Mouse (Mus musculus): ENCODE results near the gene Fzd7. TPM values are rescaled to one million over a fixed set of nuclear protein-coding genes. Genes with fewer than 3 reads are reported as not detected.
A peak's percentile ranks its signal among the peaks of the same experiment; 100 is the strongest.

The Fzd7 gene
- polyA plus RNA-seq (2014; fragmentation: Nextera tagmentation; extraction: Ambion mirVana), result 15.3 and 19.7 TPM in 2 replicates

GRCm38 (mm10) chr1:59482331-59482695, at the start of gene Fzd7:
Gene Fzd7, plus strand, starts transcription at chr1:59482424.
- H3K4me2 ChIP-seq (ENCODE audit: low read depth, severe bottlenecking), result peak within 1 kb of the TSS; percentile 88
- H3K27me3 ChIP-seq (ENCODE audit: control insufficient read depth, insufficient read depth, low read length), result no peaks in the 10 kb centered on the region
- no peak for DNase-seq (ENCODE audit: low spot score)
- H3K4me3 ChIP-seq (ENCODE audit: low read depth, low read length), result peak within 1 kb of the TSS; percentile 72
- peak within 1 kb of the TSS; percentile 95 for H3K9ac ChIP-seq (ENCODE audit: low read length)
- H3K9me3 ChIP-seq (ENCODE audit: control insufficient read depth, low read length), result no peaks in the 10 kb centered on the region
- H3K27ac ChIP-seq (replicated peaks; ENCODE audit: low read depth, low read length), result peak within 1 kb of the TSS; percentile 98
- peaks cover 4% of the 10 kb centered on the region; the same call in 1 of the 2 replicates for H3K36me3 ChIP-seq (ENCODE audit: control insufficient read depth, insufficient read depth, low read length)
- peaks cover 20% of the 10 kb centered on the region for H3K4me1 ChIP-seq (ENCODE audit: control insufficient read depth, insufficient read depth, low read length)
- under 1% methylated on average over 35 of the region's 35 CpGs for WGBS
- ATAC-seq (ENCODE audit: insufficient number of reproducible peaks, low FRiP score, low TSS enrichment, low read depth), result peak; percentile 16

DNA sequence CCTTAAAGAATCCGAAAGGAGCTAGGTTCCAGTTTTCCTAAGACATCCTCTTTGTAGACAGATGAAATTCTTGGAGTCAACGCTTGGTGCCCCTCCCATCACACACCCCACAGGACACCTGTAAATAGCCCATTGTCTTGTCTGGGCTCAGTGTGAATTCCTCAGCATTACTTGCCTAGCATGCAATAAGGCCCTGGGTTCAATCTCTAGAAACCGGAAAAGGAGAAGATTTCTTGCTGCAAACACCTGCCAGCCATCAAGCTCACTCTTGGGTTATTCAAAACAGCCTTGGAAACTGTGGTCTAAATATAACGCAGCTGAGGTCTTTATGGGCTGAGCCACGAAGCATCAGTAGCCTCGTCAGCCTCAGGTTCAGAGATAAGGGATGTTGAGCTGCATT, 48.9 kb upstream of the Fzd7 start:
- Histone ChIP-seq H3K4me3 (ENCODE audit: low read depth, low read length) (no peak overlapping the region), H3K9ac (ENCODE audit: low read length) (no peak overlapping the region), H3K4me2 (ENCODE audit: low read depth, severe bottlenecking) (no peak overlapping the region), H3K9me3 (ENCODE audit: control insufficient read depth, low read length) (no peaks in the 10 kb centered on the region), H3K27ac (replicated peaks; ENCODE audit: low read depth, low read length) (no peak overlapping the region), H3K4me1 (ENCODE audit: control insufficient read depth, insufficient read depth, low read length) (peaks cover 5% of the 10 kb centered on the region; the same call in 1 of the 2 replicates), H3K27me3 (ENCODE audit: control insufficient read depth, insufficient read depth, low read length) (no peaks in the 10 kb centered on the region), H3K36me3 (ENCODE audit: control insufficient read depth, insufficient read depth, low read length) (no peaks in the 10 kb centered on the region)
- no peak for ATAC-seq (ENCODE audit: insufficient number of reproducible peaks, low FRiP score, low TSS enrichment, low read depth)
- DNase-seq (ENCODE audit: low spot score), result no peak
- 70% methylated on average over 6 of the region's 6 CpGs for WGBS

DNA sequence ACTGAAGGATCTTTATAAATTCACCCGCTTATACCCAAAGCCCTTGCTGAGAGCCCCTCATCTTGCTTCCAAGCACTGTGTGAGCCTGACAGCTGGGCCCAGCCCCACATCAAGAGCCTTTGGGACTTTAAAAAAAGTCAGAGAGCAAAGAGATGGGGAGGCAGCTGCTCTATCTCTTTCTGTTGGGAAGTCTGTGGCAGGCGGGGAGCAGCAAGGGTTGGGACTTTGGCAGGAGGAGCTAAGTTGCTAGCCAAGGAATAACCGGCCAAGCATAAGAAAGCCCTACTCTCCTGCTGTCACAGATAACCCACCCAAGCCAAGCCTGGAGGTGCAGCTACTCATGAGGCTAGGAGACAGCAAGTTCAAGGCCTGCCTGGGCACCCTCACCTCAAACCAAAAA, 48.2 kb upstream of the Fzd7 start:
- Histone ChIP-seq H3K4me2 (ENCODE audit: low read depth, severe bottlenecking) (no peak overlapping the region), H3K4me3 (ENCODE audit: low read depth, low read length) (no peak overlapping the region), H3K27me3 (ENCODE audit: control insufficient read depth, insufficient read depth, low read length) (no peaks in the 10 kb centered on the region), H3K27ac (replicated peaks; ENCODE audit: low read depth, low read length) (no peak overlapping the region), H3K9ac (ENCODE audit: low read length) (no peak overlapping the region), H3K36me3 (ENCODE audit: control insufficient read depth, insufficient read depth, low read length) (no peaks in the 10 kb centered on the region), H3K4me1 (ENCODE audit: control insufficient read depth, insufficient read depth, low read length) (peaks cover 5% of the 10 kb centered on the region; the same call in 1 of the 2 replicates), H3K9me3 (ENCODE audit: control insufficient read depth, low read length) (no peaks in the 10 kb centered on the region)
- no peak for DNase-seq (ENCODE audit: low spot score)
- no peak for ATAC-seq (ENCODE audit: insufficient number of reproducible peaks, low FRiP score, low TSS enrichment, low read depth)
- WGBS, result 90% methylated on average over 3 of the region's 3 CpGs

- no peaks in the 10 kb centered on the region for H3K27me3 ChIP-seq (ENCODE audit: control insufficient read depth, insufficient read depth, low read length)
- no peak for ATAC-seq (ENCODE audit: insufficient number of reproducible peaks, low FRiP score, low TSS enrichment, low read depth)
- H3K9me3 ChIP-seq (ENCODE audit: control insufficient read depth, low read length), result no peaks in the 10 kb centered on the region
- no peak overlapping the region for H3K27ac ChIP-seq (replicated peaks; ENCODE audit: low read depth, low read length)
- no peaks in the 10 kb centered on the region for H3K36me3 ChIP-seq (ENCODE audit: control insufficient read depth, insufficient read depth, low read length)
- DNase-seq (ENCODE audit: low spot score), result no peak
- no peak overlapping the region for H3K4me3 ChIP-seq (ENCODE audit: low read depth, low read length)
- 89% methylated on average over 5 of the region's 5 CpGs for WGBS
- H3K4me2 ChIP-seq (ENCODE audit: low read depth, severe bottlenecking), result no peak overlapping the region
- H3K4me1 ChIP-seq (ENCODE audit: control insufficient read depth, insufficient read depth, low read length), result peaks cover 5% of the 10 kb centered on the region; the same call in 1 of the 2 replicates
- H3K9ac ChIP-seq (ENCODE audit: low read length), result no peak overlapping the region
These were observed 47.0 kb upstream of the Fzd7 start for GRCm38 (mm10) chr1:59435270-59435669.

DNA sequence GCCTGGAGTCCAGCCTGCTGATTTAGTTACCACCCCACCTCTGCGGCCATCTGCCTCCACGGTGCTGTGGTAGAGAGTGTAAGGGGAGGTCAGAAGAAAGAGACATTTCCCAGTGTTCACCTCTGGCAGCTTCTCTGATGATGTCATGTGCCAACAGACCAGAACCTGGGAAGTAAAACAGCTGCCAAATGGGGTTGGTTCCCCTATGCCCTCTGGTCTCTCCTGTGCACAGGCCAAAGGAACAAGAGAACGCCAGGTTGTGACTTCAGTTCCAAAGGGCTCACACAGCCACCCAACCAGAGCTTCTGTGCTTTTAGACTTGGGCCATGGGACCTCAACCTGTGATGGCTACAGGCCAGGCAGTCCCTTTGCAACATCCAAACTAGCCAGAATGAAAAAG, 45.9 kb upstream of the Fzd7 start:
- WGBS, result 75% methylated on average over 3 of the region's 3 CpGs
- no peak overlapping the region for H3K27ac ChIP-seq (replicated peaks; ENCODE audit: low read depth, low read length)
- H3K9ac ChIP-seq (ENCODE audit: low read length), result no peak overlapping the region
- H3K36me3 ChIP-seq (ENCODE audit: control insufficient read depth, insufficient read depth, low read length), result no peaks in the 10 kb centered on the region
- H3K4me2 ChIP-seq (ENCODE audit: low read depth, severe bottlenecking), result no peak overlapping the region
- H3K4me3 ChIP-seq (ENCODE audit: low read depth, low read length), result no peak overlapping the region
- H3K4me1 ChIP-seq (ENCODE audit: control insufficient read depth, insufficient read depth, low read length), result peaks cover 5% of the 10 kb centered on the region; the same call in 1 of the 2 replicates
- ATAC-seq (ENCODE audit: insufficient number of reproducible peaks, low FRiP score, low TSS enrichment, low read depth) (no peak), DNase-seq (ENCODE audit: low spot score) (no peak)
- H3K9me3 ChIP-seq (ENCODE audit: control insufficient read depth, low read length), result no peaks in the 10 kb centered on the region
- no peaks in the 10 kb centered on the region for H3K27me3 ChIP-seq (ENCODE audit: control insufficient read depth, insufficient read depth, low read length)

DNA sequence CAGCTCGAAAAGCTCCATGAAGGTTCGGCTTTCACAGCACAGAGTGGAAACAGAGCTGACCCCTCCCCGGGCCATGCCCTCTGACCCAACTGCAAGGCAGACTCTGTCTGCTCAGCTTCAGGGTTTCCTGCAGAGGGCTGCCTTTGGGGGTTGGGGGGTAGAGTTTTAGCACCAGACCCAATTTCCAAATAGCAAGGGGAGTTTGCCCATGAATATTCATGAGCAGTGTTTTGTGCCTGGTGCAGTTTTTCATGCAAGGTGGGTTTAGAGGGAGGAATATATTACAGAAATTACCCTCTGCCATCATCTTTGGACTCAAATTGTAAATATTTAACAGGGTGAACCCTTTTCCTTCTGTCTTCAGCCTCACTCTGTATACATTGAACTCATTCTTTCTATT, 44.3 kb upstream of the Fzd7 start:
- Histone ChIP-seq H3K9me3 (ENCODE audit: control insufficient read depth, low read length) (no peaks in the 10 kb centered on the region), H3K27ac (replicated peaks; ENCODE audit: low read depth, low read length) (peak overlapping the region; percentile 48), H3K27me3 (ENCODE audit: control insufficient read depth, insufficient read depth, low read length) (no peaks in the 10 kb centered on the region), H3K4me2 (ENCODE audit: low read depth, severe bottlenecking) (no peak overlapping the region), H3K4me1 (ENCODE audit: control insufficient read depth, insufficient read depth, low read length) (peaks cover 5% of the 10 kb centered on the region; the same call in 1 of the 2 replicates), H3K9ac (ENCODE audit: low read length) (no peak overlapping the region), H3K36me3 (ENCODE audit: control insufficient read depth, insufficient read depth, low read length) (no peaks in the 10 kb centered on the region), H3K4me3 (ENCODE audit: low read depth, low read length) (no peak overlapping the region)
- 9% methylated on average over 3 of the region's 3 CpGs for WGBS
- peak; percentile 64 for DNase-seq (ENCODE audit: low spot score)
- no peak for ATAC-seq (ENCODE audit: insufficient number of reproducible peaks, low FRiP score, low TSS enrichment, low read depth)

GRCm38 (mm10) chr1:59438330-59438729, 43.9 kb upstream of the Fzd7 start:
- Histone ChIP-seq H3K4me1 (ENCODE audit: control insufficient read depth, insufficient read depth, low read length) (peaks cover 5% of the 10 kb centered on the region; the same call in 1 of the 2 replicates), H3K9ac (ENCODE audit: low read length) (no peak overlapping the region), H3K9me3 (ENCODE audit: control insufficient read depth, low read length) (no peaks in the 10 kb centered on the region), H3K27me3 (ENCODE audit: control insufficient read depth, insufficient read depth, low read length) (no peaks in the 10 kb centered on the region), H3K4me3 (ENCODE audit: low read depth, low read length) (no peak overlapping the region), H3K36me3 (ENCODE audit: control insufficient read depth, insufficient read depth, low read length) (no peaks in the 10 kb centered on the region), H3K4me2 (ENCODE audit: low read depth, severe bottlenecking) (no peak overlapping the region), H3K27ac (replicated peaks; ENCODE audit: low read depth, low read length) (peak overlapping the region; percentile 48)
- 56% methylated on average over 4 of the region's 4 CpGs for WGBS
- DNase-seq (ENCODE audit: low spot score) (no peak), ATAC-seq (ENCODE audit: insufficient number of reproducible peaks, low FRiP score, low TSS enrichment, low read depth) (no peak)

DNA sequence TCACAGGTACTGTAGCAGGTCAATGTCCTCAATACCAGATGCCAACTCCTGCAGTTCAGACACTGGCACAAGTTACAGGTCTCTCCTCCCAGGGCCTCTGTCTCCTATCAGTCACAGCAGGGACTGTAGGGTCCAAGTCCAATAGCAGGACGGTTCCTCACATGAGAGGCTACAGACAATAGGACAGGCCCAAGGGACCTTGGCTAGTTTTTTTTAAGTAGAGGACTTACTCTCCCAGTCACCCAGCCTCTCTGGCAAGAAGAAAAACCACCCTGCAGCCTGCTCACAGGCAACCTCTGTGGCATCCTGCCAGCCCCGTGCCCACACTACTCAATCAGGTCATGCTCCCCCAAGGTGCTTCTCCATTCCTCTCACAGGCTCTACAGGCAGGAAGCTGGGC, 43.0 kb upstream of the Fzd7 start:
- Histone ChIP-seq H3K36me3 (ENCODE audit: control insufficient read depth, insufficient read depth, low read length) (no peaks in the 10 kb centered on the region), H3K27ac (replicated peaks; ENCODE audit: low read depth, low read length) (no peak overlapping the region), H3K9me3 (ENCODE audit: control insufficient read depth, low read length) (no peaks in the 10 kb centered on the region), H3K4me2 (ENCODE audit: low read depth, severe bottlenecking) (no peak overlapping the region), H3K4me1 (ENCODE audit: control insufficient read depth, insufficient read depth, low read length) (peaks cover 5% of the 10 kb centered on the region; the same call in 1 of the 2 replicates), H3K27me3 (ENCODE audit: control insufficient read depth, insufficient read depth, low read length) (no peaks in the 10 kb centered on the region), H3K4me3 (ENCODE audit: low read depth, low read length) (no peak overlapping the region), H3K9ac (ENCODE audit: low read length) (no peak overlapping the region)
- WGBS, result 93% methylated on average over 2 of the region's 2 CpGs
- DNase-seq (ENCODE audit: low spot score) (no peak), ATAC-seq (ENCODE audit: insufficient number of reproducible peaks, low FRiP score, low TSS enrichment, low read depth) (no peak)

GRCm38 (mm10) chr1:59439941-59440340, 42.3 kb upstream of the Fzd7 start:
- ATAC-seq (ENCODE audit: insufficient number of reproducible peaks, low FRiP score, low TSS enrichment, low read depth) (no peak), DNase-seq (ENCODE audit: low spot score) (no peak)
- Histone ChIP-seq H3K27me3 (ENCODE audit: control insufficient read depth, insufficient read depth, low read length) (no peaks in the 10 kb centered on the region), H3K9me3 (ENCODE audit: control insufficient read depth, low read length) (no peaks in the 10 kb centered on the region), H3K4me1 (ENCODE audit: control insufficient read depth, insufficient read depth, low read length) (peaks cover 5% of the 10 kb centered on the region; the same call in 1 of the 2 replicates), H3K9ac (ENCODE audit: low read length) (no peak overlapping the region), H3K4me3 (ENCODE audit: low read depth, low read length) (no peak overlapping the region), H3K36me3 (ENCODE audit: control insufficient read depth, insufficient read depth, low read length) (no peaks in the 10 kb centered on the region), H3K27ac (replicated peaks; ENCODE audit: low read depth, low read length) (no peak overlapping the region), H3K4me2 (ENCODE audit: low read depth, severe bottlenecking) (no peak overlapping the region)
- WGBS, result 85% methylated on average over 1 of the region's 1 CpGs

Measured in limb, embryonic 11.5 days (tissue).